Mouse (Mus musculus): ENCODE measurements at regions not wholly inside any gene's neighbourhood (a gene's known extent, or its start where the extent isn't known, plus 50 kb on each side); places are given as distances from the start of the nearest gene placed in this dataset.

DNA sequence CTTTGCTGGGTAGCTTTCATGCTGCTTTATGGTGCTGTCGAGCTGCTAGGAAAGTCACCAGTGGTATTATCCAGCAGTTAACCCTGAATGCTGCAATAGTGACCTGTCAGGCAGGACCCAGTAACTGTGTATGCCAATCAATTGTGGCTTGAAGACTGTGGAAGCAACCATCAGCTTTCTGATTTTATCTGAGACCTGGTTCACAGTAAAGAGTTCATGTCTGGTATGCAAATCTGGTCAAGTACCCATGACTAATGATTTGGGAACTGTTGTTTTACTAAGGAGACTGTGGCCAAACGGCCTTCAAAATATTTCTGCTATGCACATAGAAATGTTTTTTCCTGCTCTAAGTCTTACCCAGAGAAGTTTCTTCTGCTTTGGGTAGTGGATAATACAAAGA is 236.8 kb upstream of the Impad1 start:
- TF ChIP-seq CTCF (IDR thresholded peaks at IDR 0.05; ENCODE audit: borderline replicate concordance, extremely low read depth, insufficient read depth, insufficient read length) (no peak), POLR2A (IDR thresholded peaks at IDR 0.05; ENCODE audit: borderline replicate concordance, extremely low read depth, insufficient read depth, insufficient read length, poor library complexity, severe bottlenecking) (no peak)

Measured in brain, embryonic 14.5 days (tissue).